Mouse (Mus musculus) left cerebral cortex, adult 18-20 months (tissue): ENCODE data around the gene Ccl3. TPM values are rescaled to one million over a fixed set of nuclear protein-coding genes. Genes with fewer than 3 reads are reported as not detected.

Experiments used
- DNase-seq, 2 experiments: peaks; one replicate each; pipeline ENCODE4 v3.0.0; 2021 to 2022; ENCODE audit warnings: low spot score in 2 of 2, mixed read lengths in 1 of 2
- long read RNA-seq, 2 experiments: library from polyadenylated mRNA; stranded (forward); transcript quantifications; one replicate each; pipeline ENCODE4 v2.0.0; 2021
- total RNA-seq, 2 experiments: library from RNA; stranded (reverse); gene quantifications; 2 replicates each; pipeline ENCODE4 v1.2.3; 2021

Ccl3 gene
- not detected for total RNA-seq
- long read RNA-seq, experiment 1, result 0 reads
- long read RNA-seq, experiment 2, result 0 reads

- DNase-seq, result no peak
Observed at GRCm38 (mm10) chr11:83649305-83649841, at the start of gene Ccl3. Gene Ccl3 (minus strand): TSS chr11:83649355.

- no peak for DNase-seq
Observed at GRCm38 (mm10) chr11:83692008-83692407, 42.9 kb upstream of the Ccl3 start.

GRCm38 (mm10) chr11:83689918-83690317 lies 40.8 kb upstream of the Ccl3 start:
- DNase-seq, result no peak

GRCm38 (mm10) chr11:83675665-83676064 lies 26.5 kb upstream of the Ccl3 start:
- no peak for DNase-seq

- no peak for DNase-seq
Observed at GRCm38 (mm10) chr11:83671743-83672142, 22.6 kb upstream of the Ccl3 start.

- no peak for DNase-seq
Observed at GRCm38 (mm10) chr11:83663532-83663931, 14.4 kb upstream of the Ccl3 start.

- DNase-seq, result no peak
Observed at GRCm38 (mm10) chr11:83662204-83662603, 13.0 kb upstream of the Ccl3 start, which contains the start of gene Ccl4. Gene Ccl4 (plus strand): TSS chr11:83662584.

- DNase-seq, result no peak
Observed at GRCm38 (mm10) chr11:83658797-83659196, 9.6 kb upstream of the Ccl3 start.

- no peak for DNase-seq
Observed at GRCm38 (mm10) chr11:83657508-83657907, 8.4 kb upstream of the Ccl3 start.

- DNase-seq, result no peak
Observed at GRCm38 (mm10) chr11:83654606-83655005, 5.5 kb upstream of the Ccl3 start.

- DNase-seq, result no peak
Observed at GRCm38 (mm10) chr11:83646356-83647149, 2.6 kb downstream of the Ccl3 start.

- DNase-seq, result no peak
Observed at GRCm38 (mm10) chr11:83645521-83645920, 3.6 kb downstream of the Ccl3 start, which contains the start of gene Rpl9-ps1. Gene Rpl9-ps1 (minus strand): TSS chr11:83645621.

GRCm38 (mm10) chr11:83641216-83641615 lies 7.9 kb downstream of the Ccl3 start:
- DNase-seq, result no peak

GRCm38 (mm10) chr11:83640141-83640540 lies 9.0 kb downstream of the Ccl3 start:
- no peak for DNase-seq

- no peak for DNase-seq
Observed at GRCm38 (mm10) chr11:83639533-83639932, 9.6 kb downstream of the Ccl3 start.

GRCm38 (mm10) chr11:83638934-83639333 lies 10.2 kb downstream of the Ccl3 start:
- DNase-seq, result no peak

GRCm38 (mm10) chr11:83636742-83637235 lies 12.4 kb downstream of the Ccl3 start:
- no peak for DNase-seq

- DNase-seq, result no peak
Observed at GRCm38 (mm10) chr11:83634898-83635297, 14.3 kb downstream of the Ccl3 start.

- no peak for DNase-seq
Observed at GRCm38 (mm10) chr11:83634425-83634824, 14.7 kb downstream of the Ccl3 start.

GRCm38 (mm10) chr11:83632744-83633143 lies 16.4 kb downstream of the Ccl3 start:
- DNase-seq, result no peak

- DNase-seq, result no peak
Observed at GRCm38 (mm10) chr11:83631065-83631464, 18.1 kb downstream of the Ccl3 start.

GRCm38 (mm10) chr11:83630630-83631029 lies 18.5 kb downstream of the Ccl3 start:
- DNase-seq, result no peak
